Mouse (Mus musculus) testis, adult 2 months (tissue): ENCODE data around the gene Syne1.

Experiments
- CTCF ChIP-seq: fragments of 200-500 bp; IDR thresholded peaks from 2 replicates; pipeline ENCODE4 v1.5.1; 2012; ENCODE audit warnings: low read depth, mild to moderate bottlenecking, inconsistent platforms, low read length, moderate library complexity; ENCODE audit not compliant: control insufficient read depth, insufficient read depth, insufficient replicate concordance
- POLR2A ChIP-seq: fragments of 200-500 bp; IDR thresholded peaks from 2 replicates; pipeline ENCODE4 v1.6.1; 2012; ENCODE audit warnings: low read depth, mild to moderate bottlenecking, inconsistent platforms, low read length, moderate library complexity; ENCODE audit not compliant: control insufficient read depth

DNA sequence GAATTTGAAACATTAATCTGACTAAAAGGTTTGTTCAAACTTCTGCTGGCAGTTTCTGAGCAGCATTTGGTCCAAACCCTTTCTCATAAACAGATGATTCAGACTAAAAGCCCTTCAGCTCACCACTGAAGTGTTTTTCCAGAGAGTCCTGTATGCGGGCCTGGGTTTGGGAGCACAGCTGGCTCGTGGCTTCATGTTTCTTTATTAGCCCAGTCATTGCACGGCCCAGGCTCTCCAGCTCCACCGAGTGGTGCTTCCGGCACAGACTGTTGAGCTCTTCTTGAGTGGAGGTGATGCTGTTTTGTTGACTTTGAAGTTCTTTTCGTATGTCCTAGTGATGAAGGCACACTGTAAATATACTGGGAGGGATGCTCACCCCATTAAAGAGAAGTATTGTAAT is 245.7 kb downstream of the Syne1 start:
- TF ChIP-seq POLR2A (no peak), CTCF (no peak)
